Mouse (Mus musculus) heart, postnatal 0 days (tissue): ENCODE results near the gene Tfb1m.
A peak's percentile ranks its signal among the peaks of the same experiment; 100 is the strongest.

Experiments used
- CTCF ChIP-seq: IDR thresholded peaks from 2 replicates; pipeline ENCODE4 v1.5.1; 2016; ENCODE audit warnings: antibody characterized with exemption, control low read depth, low read depth
- EP300 ChIP-seq: IDR thresholded peaks from 2 replicates; pipeline ENCODE4 v1.6.1; 2016; ENCODE audit warnings: antibody characterized with exemption, low read depth

- TF ChIP-seq CTCF (0 out of 2 replicates have a peak, but pooled peaks have one; percentile 6), EP300 (no peak)
Observed at GRCm38 (mm10) chr17:3562405-3562804, 4.8 kb upstream of the Tfb1m start.
